ENCODE assay signal across 7 mouse cellular contexts in genomic region chr14:76764390-76764796, GRCm38 (mm10).
DNase-seq lines count a peak whose midpoint lies in the region; ATAC-seq lines count a peak whose summit lies in the region.

No protein-coding gene starts in this region.

- DNase-seq in urinary bladder, postnatal 14 days (ENCODE audit: low spot score): peak; percentile 69
- no peak for DNase-seq in urinary bladder, postnatal 25 days (ENCODE audit: low spot score)
- DNase-seq in embryonic facial prominence, embryonic 14.5 days (ENCODE audit: low spot score): peak; percentile 73
- DNase-seq in liver, embryonic 11.5 days (ENCODE audit: low spot score): peak; percentile 51
- peak; percentile 66 to 71 for DNase-seq in right cerebral cortex, postnatal 10 days (ENCODE audit: low spot score in 2 of 2)
- no peak for DNase-seq in retina, embryonic 14.5 days (ENCODE audit: low spot score)

- ATAC-seq in embryonic facial prominence, embryonic 14.5 days (ENCODE audit: low read depth): peak; percentile 49; the same call in 1 of the 2 replicates
- peak; percentile 61 for ATAC-seq in hematopoietic stem cell, adult 5-6 weeks (replicated peaks in 1 of 2; ENCODE audit: insufficient read depth in 1 of 2, low FRiP score in 2 of 2, low TSS enrichment in 1 of 2, low read depth in 1 of 2, poor library complexity in 2 of 2, severe bottlenecking in 2 of 2)
- ATAC-seq in liver, embryonic 11.5 days (replicated peaks; ENCODE audit: low FRiP score): no peak

- H3K9me3 ChIP-seq in embryonic facial prominence, embryonic 14.5 days (ENCODE audit: control insufficient read depth, low read length): no peaks in the 10 kb centered on the region
- no peaks in the 10 kb centered on the region for H3K9me3 ChIP-seq in liver, embryonic 11.5 days (ENCODE audit: control insufficient read depth, low read length)

- H3K27me3 ChIP-seq in embryonic facial prominence, embryonic 14.5 days (replicated peaks; ENCODE audit: control insufficient read depth, insufficient read depth, low read length): no peaks in the 10 kb centered on the region
- no peaks in the 10 kb centered on the region for H3K27me3 ChIP-seq in liver, embryonic 11.5 days (replicated peaks; ENCODE audit: control insufficient read depth, insufficient read depth, low read length)

- no peak overlapping the region for H3K4me3 ChIP-seq in embryonic facial prominence, embryonic 14.5 days (ENCODE audit: low read depth, low read length)
- no peak overlapping the region for H3K4me3 ChIP-seq in liver, embryonic 11.5 days (ENCODE audit: low read depth, low read length)

- no peaks in the 10 kb centered on the region for H3K36me3 ChIP-seq in embryonic facial prominence, embryonic 14.5 days (ENCODE audit: control insufficient read depth, insufficient read depth, low read length)
- no peaks in the 10 kb centered on the region for H3K36me3 ChIP-seq in liver, embryonic 11.5 days (ENCODE audit: control insufficient read depth, insufficient read depth, low read length)

- H3K4me2 ChIP-seq in embryonic facial prominence, embryonic 14.5 days (ENCODE audit: low read depth, low read length): peak overlapping the region; percentile 19; the same call in 1 of the 2 replicates
- H3K4me2 ChIP-seq in liver, embryonic 11.5 days: peak overlapping the region; percentile 6

- WGBS in embryonic facial prominence, embryonic 14.5 days: 14% methylated on average over 7 of the region's 7 CpGs
- WGBS in liver, embryonic 11.5 days: 17% methylated on average over 7 of the region's 7 CpGs

- peak overlapping the region; percentile 14; the same call in 1 of the 2 replicates for H3K9ac ChIP-seq in embryonic facial prominence, embryonic 14.5 days (ENCODE audit: low read depth, low read length)
- peak overlapping the region; percentile 38; the same call in 1 of the 2 replicates for H3K9ac ChIP-seq in liver, embryonic 11.5 days (ENCODE audit: low read depth, low read length)

- H3K4me1 ChIP-seq in embryonic facial prominence, embryonic 14.5 days (ENCODE audit: control insufficient read depth, insufficient read depth, low read length): peaks cover 16% of the 10 kb centered on the region
- peaks cover 24% of the 10 kb centered on the region for H3K4me1 ChIP-seq in liver, embryonic 11.5 days (replicated peaks; ENCODE audit: control insufficient read depth, insufficient read depth, low read length)

- peak overlapping the region; percentile 25; the same call in 1 of the 2 replicates for H3K27ac ChIP-seq in embryonic facial prominence, embryonic 14.5 days (replicated peaks; ENCODE audit: low read depth, low read length)
- no peak overlapping the region for H3K27ac ChIP-seq in liver, embryonic 11.5 days (ENCODE audit: low read depth, low read length)

Comparison
In these comparisons a context has a peak if more than half of its experiments do, and no peak if none do; other contexts are left out.
1. DNase-seq: peak in urinary bladder, postnatal 14 days (single experiment), embryonic facial prominence, embryonic 14.5 days (single experiment), liver, embryonic 11.5 days (single experiment) and right cerebral cortex, postnatal 10 days (2 of 2); none in urinary bladder, postnatal 25 days (single experiment) and retina, embryonic 14.5 days (single experiment).